Mouse (Mus musculus): ENCODE measurements at regions not wholly inside any gene's neighbourhood (a gene's known extent, or its start where the extent isn't known, plus 50 kb on each side); places are given as distances from the start of the nearest gene placed in this dataset.
A peak's percentile ranks its signal among the peaks of the same experiment; 100 is the strongest.

GRCm38 (mm10) chr13:71164012-71164411, 322.4 kb upstream of the Adamts16 start:
- DNase-seq (ENCODE audit: low spot score) (no peak), ATAC-seq (ENCODE audit: insufficient read depth, low read depth) (no peak)
- TF ChIP-seq CTCF (IDR thresholded peaks at IDR 0.05; ENCODE audit: low read depth) (no peak), EP300 (IDR thresholded peaks at IDR 0.05; ENCODE audit: low read depth) (no peak)
- H3K27ac ChIP-seq (ENCODE audit: low read depth), result no peak overlapping the region
- H3K9ac ChIP-seq (replicated peaks; ENCODE audit: low read depth, low read length), result no peak overlapping the region
- WGBS, result 79% methylated on average over 2 of the region's 2 CpGs
- no peak overlapping the region for H3K4me3 ChIP-seq (ENCODE audit: low read depth, low read length)
- no peaks in the 10 kb centered on the region for H3K4me1 ChIP-seq (ENCODE audit: control insufficient read depth, insufficient read depth)
- no peaks in the 10 kb centered on the region for H3K27me3 ChIP-seq (ENCODE audit: control insufficient read depth, insufficient read depth, low read length)
- H3K4me2 ChIP-seq (ENCODE audit: low read depth, low read length), result no peak overlapping the region
- H3K36me3 ChIP-seq (replicated peaks; ENCODE audit: control insufficient read depth, insufficient read depth, low read length), result no peaks in the 10 kb centered on the region
- no peaks in the 10 kb centered on the region for H3K9me3 ChIP-seq (replicated peaks; ENCODE audit: control insufficient read depth, low read length)

- Histone ChIP-seq H3K36me3 (replicated peaks; ENCODE audit: control insufficient read depth, insufficient read depth, low read length) (no peaks in the 10 kb centered on the region), H3K4me3 (ENCODE audit: low read depth, low read length) (no peak overlapping the region), H3K27me3 (ENCODE audit: control insufficient read depth, insufficient read depth, low read length) (no peaks in the 10 kb centered on the region), H3K4me2 (ENCODE audit: low read depth, low read length) (no peak overlapping the region), H3K9me3 (replicated peaks; ENCODE audit: control insufficient read depth, low read length) (no peaks in the 10 kb centered on the region), H3K9ac (replicated peaks; ENCODE audit: low read depth, low read length) (no peak overlapping the region), H3K27ac (ENCODE audit: low read depth) (no peak overlapping the region), H3K4me1 (ENCODE audit: control insufficient read depth, insufficient read depth) (no peaks in the 10 kb centered on the region)
- TF ChIP-seq CTCF (IDR thresholded peaks at IDR 0.05; ENCODE audit: low read depth) (no peak), EP300 (IDR thresholded peaks at IDR 0.05; ENCODE audit: low read depth) (no peak)
- ATAC-seq (ENCODE audit: insufficient read depth, low read depth), result no peak
- DNase-seq (ENCODE audit: low spot score), result no peak
- WGBS, result 45% methylated on average over 2 of the region's 2 CpGs
Observed at GRCm38 (mm10) chr13:71162952-71163351, 321.3 kb upstream of the Adamts16 start.

GRCm38 (mm10) chr13:71158300-71158860, 316.8 kb upstream of the Adamts16 start:
- Histone ChIP-seq H3K4me1 (ENCODE audit: control insufficient read depth, insufficient read depth) (no peaks in the 10 kb centered on the region), H3K4me2 (ENCODE audit: low read depth, low read length) (peak overlapping the region; percentile 33), H3K4me3 (ENCODE audit: low read depth, low read length) (0 out of 2 replicates have a peak overlapping the region, but pooled peaks have one; percentile 11), H3K27ac (ENCODE audit: low read depth) (no peak overlapping the region), H3K27me3 (ENCODE audit: control insufficient read depth, insufficient read depth, low read length) (no peaks in the 10 kb centered on the region), H3K9ac (replicated peaks; ENCODE audit: low read depth, low read length) (no peak overlapping the region), H3K9me3 (replicated peaks; ENCODE audit: control insufficient read depth, low read length) (no peaks in the 10 kb centered on the region), H3K36me3 (replicated peaks; ENCODE audit: control insufficient read depth, insufficient read depth, low read length) (no peaks in the 10 kb centered on the region)
- TF ChIP-seq EP300 (IDR thresholded peaks at IDR 0.05; ENCODE audit: low read depth), result no peak
- no peak for TF ChIP-seq CTCF (IDR thresholded peaks at IDR 0.05; ENCODE audit: low read depth)
- WGBS, result 48% methylated on average over 13 of the region's 13 CpGs
- ATAC-seq (ENCODE audit: insufficient read depth, low read depth) (no peak), DNase-seq (ENCODE audit: low spot score) (no peak)

GRCm38 (mm10) chr13:71157656-71158299, 316.2 kb upstream of the Adamts16 start:
- Histone ChIP-seq H3K4me2 (ENCODE audit: low read depth, low read length) (peak overlapping the region; percentile 33; the same call in 1 of the 2 replicates), H3K9me3 (replicated peaks; ENCODE audit: control insufficient read depth, low read length) (no peaks in the 10 kb centered on the region), H3K27ac (ENCODE audit: low read depth) (no peak overlapping the region), H3K4me3 (ENCODE audit: low read depth, low read length) (0 out of 2 replicates have a peak overlapping the region, but pooled peaks have one; percentile 11), H3K9ac (replicated peaks; ENCODE audit: low read depth, low read length) (no peak overlapping the region), H3K36me3 (replicated peaks; ENCODE audit: control insufficient read depth, insufficient read depth, low read length) (no peaks in the 10 kb centered on the region), H3K27me3 (ENCODE audit: control insufficient read depth, insufficient read depth, low read length) (no peaks in the 10 kb centered on the region), H3K4me1 (ENCODE audit: control insufficient read depth, insufficient read depth) (no peaks in the 10 kb centered on the region)
- no peak for ATAC-seq (ENCODE audit: insufficient read depth, low read depth)
- TF ChIP-seq CTCF (IDR thresholded peaks at IDR 0.05; ENCODE audit: low read depth) (no peak), EP300 (IDR thresholded peaks at IDR 0.05; ENCODE audit: low read depth) (no peak)
- no peak for DNase-seq (ENCODE audit: low spot score)
- 52% methylated on average over 14 of the region's 14 CpGs for WGBS

GRCm38 (mm10) chr13:71150092-71150491, 308.5 kb upstream of the Adamts16 start:
- no peak for ATAC-seq (ENCODE audit: insufficient read depth, low read depth)
- H3K4me1 ChIP-seq (ENCODE audit: control insufficient read depth, insufficient read depth), result no peaks in the 10 kb centered on the region
- no peak overlapping the region for H3K4me3 ChIP-seq (ENCODE audit: low read depth, low read length)
- no peaks in the 10 kb centered on the region for H3K9me3 ChIP-seq (replicated peaks; ENCODE audit: control insufficient read depth, low read length)
- WGBS, result 44% methylated on average over 1 of the region's 1 CpGs
- no peaks in the 10 kb centered on the region for H3K27me3 ChIP-seq (ENCODE audit: control insufficient read depth, insufficient read depth, low read length)
- H3K9ac ChIP-seq (replicated peaks; ENCODE audit: low read depth, low read length), result no peak overlapping the region
- no peaks in the 10 kb centered on the region for H3K36me3 ChIP-seq (replicated peaks; ENCODE audit: control insufficient read depth, insufficient read depth, low read length)
- H3K4me2 ChIP-seq (ENCODE audit: low read depth, low read length), result no peak overlapping the region
- no peak for DNase-seq (ENCODE audit: low spot score)
- H3K27ac ChIP-seq (ENCODE audit: low read depth), result no peak overlapping the region
- no peak for TF ChIP-seq EP300 (IDR thresholded peaks at IDR 0.05; ENCODE audit: low read depth)
- no peak for TF ChIP-seq CTCF (IDR thresholded peaks at IDR 0.05; ENCODE audit: low read depth)

GRCm38 (mm10) chr13:71149303-71149696, 307.7 kb upstream of the Adamts16 start:
- ATAC-seq (ENCODE audit: insufficient read depth, low read depth) (no peak), DNase-seq (ENCODE audit: low spot score) (no peak)
- Histone ChIP-seq H3K36me3 (replicated peaks; ENCODE audit: control insufficient read depth, insufficient read depth, low read length) (no peaks in the 10 kb centered on the region), H3K4me3 (ENCODE audit: low read depth, low read length) (no peak overlapping the region), H3K4me1 (ENCODE audit: control insufficient read depth, insufficient read depth) (no peaks in the 10 kb centered on the region), H3K4me2 (ENCODE audit: low read depth, low read length) (no peak overlapping the region), H3K27me3 (ENCODE audit: control insufficient read depth, insufficient read depth, low read length) (no peaks in the 10 kb centered on the region), H3K9me3 (replicated peaks; ENCODE audit: control insufficient read depth, low read length) (no peaks in the 10 kb centered on the region), H3K9ac (replicated peaks; ENCODE audit: low read depth, low read length) (no peak overlapping the region), H3K27ac (ENCODE audit: low read depth) (no peak overlapping the region)
- no peak for TF ChIP-seq CTCF (IDR thresholded peaks at IDR 0.05; ENCODE audit: low read depth)
- no peak for TF ChIP-seq EP300 (IDR thresholded peaks at IDR 0.05; ENCODE audit: low read depth)
- WGBS, result 54% methylated on average over 5 of the region's 5 CpGs
